Mouse (Mus musculus) NIH3T3 (cell line): ENCODE results near the gene Itga9.

Experiments
- DNase-seq: peaks from one replicate; pipeline ENCODE4 v3.0.0-alpha.2; 2012; ENCODE audit warnings: low read depth

The Itga9 gene

GRCm38 (mm10) chr9:118949124-118949523 lies 342.6 kb downstream of the Itga9 start:
- DNase-seq: no peak

- no peak for DNase-seq
These were observed 343.2 kb downstream of the Itga9 start for GRCm38 (mm10) chr9:118949654-118950053.

- DNase-seq: no peak
These were observed 343.6 kb downstream of the Itga9 start for GRCm38 (mm10) chr9:118950061-118950460.
